Mouse (Mus musculus): ENCODE measurements around the gene Tm4sf1.

GRCm38 (mm10) chr3:57304050-57304449 lies 2.3 kb upstream of the Tm4sf1 start:
- TF ChIP-seq CTCF (IDR thresholded peaks at IDR 0.05; ENCODE audit: low read depth) (no peak), EP300 (IDR thresholded peaks at IDR 0.05; ENCODE audit: low read depth) (no peak)

All from liver, embryonic 14.5 days (tissue).